Mouse (Mus musculus): ENCODE measurements around the gene Fzd4.

Fzd4 gene

DNA sequence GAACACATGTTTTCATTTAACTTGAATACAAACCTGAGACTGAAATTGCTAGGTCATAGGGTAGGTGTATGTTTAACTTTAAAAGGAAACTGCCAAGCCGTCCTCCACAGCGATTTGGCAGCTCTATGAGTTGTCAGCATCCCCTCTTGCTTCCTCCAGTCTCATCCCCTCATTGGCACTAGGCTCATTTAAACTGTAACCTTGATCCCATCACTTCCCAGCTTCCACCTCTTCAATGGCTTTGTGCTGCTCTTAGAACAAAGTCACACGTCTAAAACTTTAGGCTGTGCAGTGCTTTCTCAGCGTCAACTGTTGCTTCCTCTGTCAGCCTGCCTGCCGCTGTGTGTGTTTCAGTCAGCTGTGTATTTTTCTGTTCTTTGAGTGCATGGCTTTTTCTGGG lies 22.9 kb downstream of the Fzd4 start:
- DNase-seq (ENCODE audit: low read depth, low spot score) = no peak

DNA sequence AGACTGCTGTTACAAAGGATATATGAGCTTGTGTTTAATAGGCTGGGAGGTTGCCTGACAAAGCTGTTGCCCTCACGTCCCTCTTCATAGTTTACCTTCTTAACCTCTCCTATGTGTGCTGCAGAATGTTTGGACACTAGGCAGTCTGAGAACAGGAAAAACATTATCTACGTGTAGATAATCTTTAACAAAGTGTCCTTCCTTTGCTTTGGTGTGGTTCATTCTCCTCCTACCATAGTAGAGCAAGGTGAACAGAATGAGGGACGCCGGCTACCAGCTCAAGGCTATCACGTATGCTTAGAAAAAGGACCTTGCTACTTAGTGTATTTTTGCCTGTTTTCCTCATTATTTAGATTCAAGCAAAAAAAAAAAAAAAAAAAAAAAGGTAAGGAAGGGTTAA lies 24.6 kb downstream of the Fzd4 start:
- no peak for DNase-seq (ENCODE audit: low read depth, low spot score)

DNA sequence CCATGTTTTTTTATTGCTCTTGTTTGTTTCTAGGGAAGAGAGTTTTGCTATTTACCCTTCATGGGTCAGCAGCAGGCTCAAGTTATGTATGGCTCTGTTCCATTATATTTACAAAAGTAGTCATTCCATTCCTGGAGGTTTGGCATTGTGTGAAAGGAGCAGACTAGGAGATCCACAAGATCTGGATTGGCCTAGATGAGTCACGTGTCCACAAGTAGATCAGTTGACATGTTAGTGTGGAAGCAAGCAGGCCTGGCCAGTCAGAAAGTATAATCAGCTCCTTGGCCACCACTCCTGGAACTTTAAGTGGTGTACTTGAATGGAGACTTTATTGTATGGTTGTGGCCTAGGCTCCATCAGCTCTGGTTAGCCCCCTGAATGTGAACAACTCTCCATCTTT lies 25.2 kb downstream of the Fzd4 start:
- no peak for DNase-seq (ENCODE audit: low read depth, low spot score)

DNA sequence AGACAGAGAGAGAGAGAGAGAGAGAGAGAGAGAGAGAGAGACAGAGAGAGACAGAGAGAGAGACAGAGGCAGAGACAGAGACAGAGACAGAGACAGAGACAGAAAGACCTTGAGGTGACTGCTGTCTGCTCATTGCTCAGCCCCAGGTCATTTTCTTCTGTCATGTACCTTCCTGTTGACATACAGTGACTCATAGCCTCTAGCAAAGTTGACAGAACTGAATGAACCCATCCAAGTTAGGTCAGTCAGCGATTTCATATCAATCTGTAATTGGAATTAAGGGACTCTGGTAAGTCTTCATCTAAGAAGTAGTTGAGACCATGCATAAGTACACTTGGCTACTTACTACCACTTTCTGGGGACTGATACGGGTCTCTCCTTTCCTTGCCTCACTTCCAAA lies 27.0 kb downstream of the Fzd4 start:
- no peak for DNase-seq (ENCODE audit: low read depth, low spot score)

DNA sequence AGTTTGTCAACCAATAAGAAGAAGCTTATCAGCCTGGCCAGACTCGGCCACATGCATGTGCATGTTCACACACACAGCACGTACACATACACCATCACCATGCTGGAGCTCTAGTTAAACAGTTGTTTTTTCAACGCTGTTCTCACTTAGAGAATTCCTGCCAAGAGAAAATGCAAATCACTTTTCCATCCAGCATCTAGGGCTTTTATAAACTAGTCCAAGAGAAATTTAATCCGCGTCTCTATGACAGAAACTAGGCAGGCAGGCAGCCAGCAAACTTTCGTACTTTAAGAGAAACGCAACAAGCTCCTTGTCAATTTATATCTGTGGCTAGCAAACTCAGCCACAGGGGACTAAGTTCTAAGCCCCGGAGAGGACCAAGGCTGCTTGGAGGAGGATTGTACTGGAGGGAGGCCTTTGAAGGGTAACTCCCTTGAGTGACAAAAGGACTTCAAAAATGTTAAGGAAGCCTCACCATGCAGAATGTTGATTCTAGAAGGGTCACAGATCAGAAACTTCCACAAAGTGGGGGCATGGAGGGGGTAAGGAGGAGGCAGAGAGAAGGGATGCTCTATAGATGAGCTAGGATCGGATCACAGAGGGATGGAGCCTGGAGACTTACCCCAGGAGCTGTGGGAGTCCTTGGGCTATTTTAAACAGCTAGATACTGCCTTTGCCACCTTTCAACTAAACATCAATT lies 29.2 kb downstream of the Fzd4 start:
- DNase-seq (ENCODE audit: low read depth, low spot score) = no peak

DNA sequence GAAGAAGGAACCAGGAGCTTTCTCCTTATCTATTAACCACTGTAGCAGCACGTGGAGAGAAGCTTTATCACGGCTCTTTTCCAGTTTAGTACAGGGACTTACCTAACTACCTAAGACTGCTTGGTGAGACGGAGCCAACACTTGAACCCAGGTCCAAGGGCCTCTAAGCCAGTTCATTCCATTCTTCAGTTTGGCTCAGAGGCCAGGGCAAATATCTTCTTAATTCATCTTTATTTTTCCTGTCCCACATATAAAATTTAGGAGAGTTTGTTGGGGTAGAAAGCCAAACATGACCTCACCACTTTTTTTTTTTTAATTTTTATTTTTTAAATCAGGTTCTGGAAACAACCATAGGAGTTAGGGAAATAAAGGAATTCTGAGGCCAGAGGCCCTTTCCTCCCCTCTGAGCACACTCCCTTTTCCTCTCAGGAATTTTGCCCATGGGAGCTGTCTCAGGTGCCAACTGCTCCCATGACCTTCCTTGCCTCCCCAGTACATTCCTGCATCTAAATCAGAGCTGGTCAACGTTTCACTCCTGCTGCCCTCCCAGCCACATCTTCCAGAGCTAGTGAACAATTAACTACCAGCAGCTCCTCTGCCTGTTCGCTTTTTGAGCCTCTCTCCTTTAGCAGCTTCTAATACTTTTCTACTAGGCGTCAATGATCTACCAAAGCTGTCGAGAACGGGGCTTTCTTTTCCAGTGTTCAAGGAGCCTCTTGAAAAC lies 29.9 kb downstream of the Fzd4 start:
- no peak for DNase-seq (ENCODE audit: low read depth, low spot score)

DNA sequence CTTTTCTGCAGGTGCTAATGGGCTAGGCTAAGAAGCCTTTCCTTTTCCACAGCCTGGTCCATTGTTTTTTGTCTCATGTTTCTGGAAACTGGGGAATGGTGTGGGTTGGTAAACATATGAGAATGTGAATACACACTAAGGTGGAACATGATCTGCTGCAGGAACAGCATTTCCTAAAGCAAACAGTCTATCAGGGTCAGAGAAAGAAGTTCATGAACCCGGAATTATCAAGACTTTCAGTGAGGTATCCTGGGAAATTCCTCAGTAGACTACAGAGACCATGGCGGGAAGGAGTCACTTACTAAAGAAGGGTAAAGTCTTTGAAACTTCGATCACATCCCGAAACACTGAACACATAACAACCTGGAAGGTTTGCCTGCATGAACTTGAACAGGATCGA lies 32.2 kb downstream of the Fzd4 start:
- no peak for DNase-seq (ENCODE audit: low read depth, low spot score)

DNA sequence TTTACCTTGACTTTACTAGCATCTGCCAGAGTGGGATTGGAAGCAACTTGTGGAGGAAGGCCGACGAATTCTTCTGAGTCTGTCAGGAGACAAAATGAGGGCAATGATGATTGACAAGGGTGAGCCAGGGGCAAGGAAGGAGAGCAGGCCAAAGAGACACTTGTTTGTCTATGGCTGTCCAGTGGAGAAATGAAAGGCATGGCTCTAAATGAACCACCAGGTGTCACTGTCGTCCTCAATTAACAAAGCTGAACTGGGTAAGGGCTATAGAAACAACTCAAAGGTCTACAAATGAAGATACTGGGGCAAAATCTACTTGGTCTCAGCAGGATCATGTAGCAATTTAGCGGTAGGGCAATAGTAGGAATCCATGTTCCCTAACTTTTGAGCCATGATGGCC lies 33.4 kb downstream of the Fzd4 start:
- no peak for DNase-seq (ENCODE audit: low read depth, low spot score)

DNA sequence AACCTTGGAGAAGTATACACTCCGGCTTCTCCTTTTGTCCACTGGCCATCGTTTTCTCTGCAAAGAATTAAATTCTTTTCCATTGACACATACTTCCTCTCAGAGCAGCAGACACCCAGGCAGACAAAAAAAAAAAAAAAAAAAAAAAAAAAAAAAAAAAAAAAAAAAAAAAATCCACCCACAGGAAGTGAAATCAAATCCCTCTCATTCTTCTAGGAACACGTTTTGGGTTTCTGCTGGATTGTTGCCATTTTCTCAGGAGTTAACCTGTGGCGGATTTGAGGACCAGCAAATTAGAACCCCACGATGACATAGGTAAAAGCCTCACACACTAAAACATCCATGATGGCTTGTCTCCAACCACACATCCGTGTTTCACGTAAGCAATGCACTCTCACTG lies 37.1 kb downstream of the Fzd4 start:
- no peak for DNase-seq (ENCODE audit: low read depth, low spot score)

DNA sequence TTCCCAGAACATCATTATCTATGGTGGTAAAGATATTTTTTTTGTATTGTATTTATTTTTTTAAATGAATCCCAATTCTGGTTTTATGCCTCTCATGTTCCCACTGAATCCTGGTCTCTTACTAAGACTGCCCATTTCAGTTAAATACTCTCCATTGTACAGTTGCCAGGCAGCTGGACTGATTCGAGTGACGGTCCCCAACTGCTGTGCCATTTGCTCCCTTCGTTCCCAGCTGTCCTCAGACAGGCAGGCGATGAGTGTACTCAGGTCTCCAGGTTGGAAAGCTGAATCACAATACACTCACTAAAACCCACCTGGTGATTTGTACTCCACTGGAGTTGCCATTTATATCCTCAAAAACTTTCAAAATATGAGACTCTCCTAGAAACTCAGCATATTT lies 38.1 kb downstream of the Fzd4 start:
- DNase-seq (ENCODE audit: low read depth, low spot score) = no peak

DNA sequence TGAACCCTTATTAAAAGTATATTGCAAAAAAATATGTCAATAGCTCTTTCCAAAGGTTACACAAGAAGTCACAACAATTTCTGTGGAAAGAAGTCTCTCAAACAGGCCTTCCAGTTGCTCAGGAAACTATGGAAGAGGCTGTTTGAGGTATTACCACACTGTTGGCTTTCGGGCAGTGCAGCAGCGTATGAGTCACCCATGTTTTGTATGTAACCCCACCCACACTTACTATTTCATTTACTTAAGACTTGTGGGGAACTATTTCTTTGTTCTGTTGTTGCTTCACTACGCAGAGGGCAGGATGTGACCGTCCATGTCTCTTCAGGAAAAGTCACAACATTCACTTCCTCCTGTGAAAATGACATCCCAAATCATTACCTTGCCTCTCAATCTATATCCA lies 41.0 kb downstream of the Fzd4 start:
- no peak for DNase-seq (ENCODE audit: low read depth, low spot score)

DNA sequence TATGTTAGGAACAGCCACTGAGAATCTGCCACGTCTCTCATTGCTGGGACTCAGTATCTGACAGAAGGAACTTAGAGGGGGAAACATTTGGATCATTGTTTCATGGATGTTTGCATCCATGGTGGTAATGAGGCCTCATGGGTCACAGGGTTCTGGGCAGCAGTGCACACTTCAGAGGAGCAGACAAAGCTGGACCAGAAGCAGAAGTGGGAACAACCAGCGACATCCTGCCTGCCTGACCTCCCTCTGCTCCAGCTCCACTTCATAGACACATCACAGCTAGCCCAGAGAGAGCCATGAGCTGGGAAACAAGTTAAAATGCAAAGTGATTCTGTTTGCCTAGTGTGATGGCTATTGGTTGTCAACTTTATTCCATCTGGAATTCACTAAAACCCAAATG lies 46.2 kb downstream of the Fzd4 start:
- DNase-seq (ENCODE audit: low read depth, low spot score) = no peak

DNA sequence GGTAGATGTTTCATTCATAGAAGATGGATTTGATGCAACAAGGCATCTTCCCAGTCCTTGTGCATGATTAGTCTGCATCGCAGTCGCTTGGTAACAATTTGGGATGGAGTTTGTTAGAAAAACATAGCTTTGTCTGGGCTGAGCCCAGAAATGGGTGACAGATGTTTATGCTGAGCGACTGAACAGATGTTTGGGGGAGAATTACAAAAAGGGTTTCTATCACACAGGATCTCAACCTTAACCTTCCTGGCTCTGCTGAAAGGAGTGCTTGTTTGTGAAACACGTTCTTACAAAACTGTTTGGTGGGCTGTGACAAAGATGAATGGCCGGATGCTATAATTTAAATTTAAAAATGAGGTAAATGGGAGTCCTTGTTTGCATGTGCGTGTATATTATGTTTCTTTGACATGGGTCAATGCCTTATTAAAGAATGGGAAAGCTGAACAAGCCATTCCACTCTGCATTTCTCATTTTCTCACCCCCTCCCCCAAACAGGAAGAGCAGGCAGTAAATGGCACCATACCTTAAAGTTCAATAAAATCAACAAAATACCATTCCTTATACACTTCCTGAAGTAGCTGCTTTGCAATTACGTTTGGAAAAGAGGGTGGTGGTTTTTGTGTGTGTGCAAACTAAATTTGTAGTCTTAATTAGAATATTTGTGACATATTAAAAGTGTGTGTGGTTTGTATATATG lies 52.4 kb downstream of the Fzd4 start:
- peak; percentile 88 for DNase-seq (ENCODE audit: low read depth, low spot score)

DNA sequence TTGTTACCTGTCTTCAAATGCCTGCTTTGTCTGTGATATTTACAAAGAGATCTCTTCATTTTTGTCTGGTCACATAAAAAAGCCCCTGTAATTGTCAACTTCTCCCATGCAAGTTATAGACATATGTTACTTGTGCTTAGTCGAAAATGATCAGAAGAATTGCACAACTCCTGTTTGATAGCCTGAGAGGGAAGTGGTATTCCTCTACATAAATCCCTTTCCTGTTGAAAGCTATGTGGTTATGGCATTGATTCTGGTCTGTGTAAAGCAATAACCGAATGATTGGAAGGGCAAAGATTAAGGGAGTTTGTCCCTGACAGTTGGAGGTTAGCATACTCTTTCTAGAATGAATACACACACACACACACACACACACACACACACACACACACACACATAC lies 55.5 kb downstream of the Fzd4 start:
- DNase-seq (ENCODE audit: low read depth, low spot score) = no peak

DNA sequence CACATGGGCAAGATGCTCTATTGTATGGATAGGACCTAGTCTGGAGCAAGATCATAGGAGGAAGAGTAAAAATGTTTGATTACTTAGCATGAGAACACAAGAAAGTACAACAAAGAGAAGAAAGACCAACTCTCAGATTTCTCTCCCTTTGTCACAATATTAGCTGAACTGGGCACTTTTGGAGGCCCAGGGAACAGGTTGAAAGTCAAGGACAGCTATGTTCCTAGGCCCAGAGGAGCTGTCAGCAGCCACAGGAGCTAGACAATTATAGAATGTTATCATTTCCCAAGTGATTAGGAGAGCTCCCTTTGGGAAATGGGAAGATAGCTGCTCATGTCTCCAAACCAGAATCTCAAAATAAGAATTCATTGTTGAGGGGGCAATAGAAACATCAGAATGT lies 56.8 kb downstream of the Fzd4 start:
- no peak for DNase-seq (ENCODE audit: low read depth, low spot score)

DNA sequence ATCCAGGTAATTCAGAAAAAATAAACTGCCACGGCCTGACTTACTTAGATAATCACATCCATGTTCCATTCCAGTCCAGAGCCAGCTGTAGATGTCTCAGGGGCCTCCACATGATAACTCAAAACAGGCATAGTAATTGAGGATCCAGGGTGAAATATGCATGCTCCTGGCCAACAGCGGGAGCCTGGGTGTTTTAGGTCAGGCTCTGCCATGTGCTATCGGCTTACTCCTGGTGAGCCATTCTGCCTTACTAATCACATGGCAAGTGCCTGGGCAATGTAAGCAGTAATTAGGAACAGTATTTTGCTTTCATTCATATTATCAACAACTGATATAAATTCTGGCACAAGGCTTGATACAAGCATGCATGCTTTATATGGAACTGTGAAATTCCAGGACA lies 57.2 kb downstream of the Fzd4 start:
- DNase-seq (ENCODE audit: low read depth, low spot score) = peak; percentile 59

Data from forelimb bud, embryonic 11.5 days (tissue).